Mouse (Mus musculus): ENCODE measurements around the gene Kcne1. TPM values are rescaled to one million over a fixed set of nuclear protein-coding genes. Genes with fewer than 3 reads are reported as not detected.

The Kcne1 gene
- polyA plus RNA-seq, 1 experiment from 2014 or later: 0.14 TPM

GRCm38 (mm10) chr16:92321341-92321740 lies 37.9 kb downstream of the Kcne1 start, which contains the start of gene Fam243:
Gene Fam243, minus strand, starts transcription at chr16:92321441.
- H3K9ac ChIP-seq (replicated peaks; ENCODE audit: low read depth): no peak within 1 kb of the TSS
- no peak within 1 kb of the TSS for H3K4me2 ChIP-seq (replicated peaks; ENCODE audit: low read depth, low read length)
- H3K36me3 ChIP-seq (ENCODE audit: insufficient read depth, low read length): no peaks in the 10 kb centered on the region; the same call in 1 of the 2 replicates
- no peak for TF ChIP-seq EP300 (IDR thresholded peaks at IDR 0.05)
- no peak for TF ChIP-seq CTCF (IDR thresholded peaks at IDR 0.05)
- 84% methylated on average over 8 of the region's 8 CpGs for WGBS
- H3K27me3 ChIP-seq (replicated peaks; ENCODE audit: insufficient read depth, low read length): no peaks in the 10 kb centered on the region
- H3K4me3 ChIP-seq (ENCODE audit: low read depth, low read length): no peak within 1 kb of the TSS
- no peak within 1 kb of the TSS for H3K27ac ChIP-seq (ENCODE audit: low read length)
- H3K4me1 ChIP-seq (ENCODE audit: insufficient read depth, low read depth, low read length): no peaks in the 10 kb centered on the region
- DNase-seq (ENCODE audit: low spot score): no peak
- H3K9me3 ChIP-seq (ENCODE audit: low read length): no peaks in the 10 kb centered on the region
- no peak for ATAC-seq

GRCm38 (mm10) chr16:92320361-92320760 lies 38.9 kb downstream of the Kcne1 start:
- H3K27ac ChIP-seq (ENCODE audit: low read length): no peak overlapping the region
- H3K27me3 ChIP-seq (replicated peaks; ENCODE audit: insufficient read depth, low read length): no peaks in the 10 kb centered on the region
- TF ChIP-seq CTCF (IDR thresholded peaks at IDR 0.05) (no peak), EP300 (IDR thresholded peaks at IDR 0.05) (no peak)
- H3K36me3 ChIP-seq (ENCODE audit: insufficient read depth, low read length): no peaks in the 10 kb centered on the region; the same call in 1 of the 2 replicates
- ATAC-seq: no peak
- no peaks in the 10 kb centered on the region for H3K9me3 ChIP-seq (ENCODE audit: low read length)
- H3K4me2 ChIP-seq (replicated peaks; ENCODE audit: low read depth, low read length): no peak overlapping the region
- no peaks in the 10 kb centered on the region for H3K4me1 ChIP-seq (ENCODE audit: insufficient read depth, low read depth, low read length)
- H3K9ac ChIP-seq (replicated peaks; ENCODE audit: low read depth): no peak overlapping the region
- WGBS: 88% methylated on average over 3 of the region's 3 CpGs
- no peak for DNase-seq (ENCODE audit: low spot score)
- no peak overlapping the region for H3K4me3 ChIP-seq (ENCODE audit: low read depth, low read length)

GRCm38 (mm10) chr16:92319353-92320109 lies 39.7 kb downstream of the Kcne1 start:
- no peaks in the 10 kb centered on the region for H3K27me3 ChIP-seq (replicated peaks; ENCODE audit: insufficient read depth, low read length)
- no peaks in the 10 kb centered on the region; the same call in 1 of the 2 replicates for H3K36me3 ChIP-seq (ENCODE audit: insufficient read depth, low read length)
- TF ChIP-seq CTCF (IDR thresholded peaks at IDR 0.05): peak; percentile 73
- TF ChIP-seq EP300 (IDR thresholded peaks at IDR 0.05): no peak
- 58% methylated on average over 20 of the region's 20 CpGs for WGBS
- no peak overlapping the region for H3K4me2 ChIP-seq (replicated peaks; ENCODE audit: low read depth, low read length)
- no peaks in the 10 kb centered on the region for H3K4me1 ChIP-seq (ENCODE audit: insufficient read depth, low read depth, low read length)
- DNase-seq (ENCODE audit: low spot score) (peak; percentile 52), ATAC-seq (no peak)
- no peaks in the 10 kb centered on the region for H3K9me3 ChIP-seq (ENCODE audit: low read length)
- H3K4me3 ChIP-seq (ENCODE audit: low read depth, low read length): no peak overlapping the region
- no peak overlapping the region for H3K9ac ChIP-seq (replicated peaks; ENCODE audit: low read depth)
- no peak overlapping the region for H3K27ac ChIP-seq (ENCODE audit: low read length)

- DNase-seq (ENCODE audit: low spot score): no peak
- Histone ChIP-seq H3K4me2 (replicated peaks; ENCODE audit: low read depth, low read length) (no peak overlapping the region), H3K4me1 (ENCODE audit: insufficient read depth, low read depth, low read length) (no peaks in the 10 kb centered on the region), H3K9ac (replicated peaks; ENCODE audit: low read depth) (no peak overlapping the region), H3K27ac (ENCODE audit: low read length) (no peak overlapping the region), H3K36me3 (ENCODE audit: insufficient read depth, low read length) (peaks cover 4% of the 10 kb centered on the region; the same call in 1 of the 2 replicates), H3K27me3 (replicated peaks; ENCODE audit: insufficient read depth, low read length) (no peaks in the 10 kb centered on the region), H3K4me3 (ENCODE audit: low read depth, low read length) (no peak overlapping the region), H3K9me3 (ENCODE audit: low read length) (no peaks in the 10 kb centered on the region)
- ATAC-seq: no peak
- 74% methylated on average over 7 of the region's 7 CpGs for whole genome bisulfite sequencing
- TF ChIP-seq EP300 (IDR thresholded peaks at IDR 0.05) (no peak), CTCF (IDR thresholded peaks at IDR 0.05) (no peak)
These were observed 43.1 kb downstream of the Kcne1 start for GRCm38 (mm10) chr16:92316049-92316738.

GRCm38 (mm10) chr16:92313953-92314741 lies 45.1 kb downstream of the Kcne1 start:
- no peak overlapping the region for H3K4me3 ChIP-seq (ENCODE audit: low read depth, low read length)
- no peaks in the 10 kb centered on the region for H3K4me1 ChIP-seq (ENCODE audit: insufficient read depth, low read depth, low read length)
- TF ChIP-seq EP300 (IDR thresholded peaks at IDR 0.05) (no peak), CTCF (IDR thresholded peaks at IDR 0.05) (peak; percentile 96)
- H3K9me3 ChIP-seq (ENCODE audit: low read length): no peaks in the 10 kb centered on the region
- DNase-seq (ENCODE audit: low spot score): peak; percentile 81
- 50% methylated on average over 13 of the region's 13 CpGs for WGBS
- no peaks in the 10 kb centered on the region for H3K27me3 ChIP-seq (replicated peaks; ENCODE audit: insufficient read depth, low read length)
- no peak overlapping the region for H3K27ac ChIP-seq (ENCODE audit: low read length)
- ATAC-seq: peak; percentile 70
- H3K4me2 ChIP-seq (replicated peaks; ENCODE audit: low read depth, low read length): no peak overlapping the region
- H3K36me3 ChIP-seq (ENCODE audit: insufficient read depth, low read length): peaks cover 11% of the 10 kb centered on the region
- no peak overlapping the region for H3K9ac ChIP-seq (replicated peaks; ENCODE audit: low read depth)

GRCm38 (mm10) chr16:92309126-92309525 lies 50.1 kb downstream of the Kcne1 start:
- H3K36me3 ChIP-seq (ENCODE audit: insufficient read depth, low read length): peaks cover 11% of the 10 kb centered on the region

More at GRCm38 (mm10) chr16:92309126-92309525, 50.1 kb downstream of the Kcne1 start:
- DNase-seq (ENCODE audit: low spot score): no peak
- Histone ChIP-seq H3K27ac (ENCODE audit: low read length) (no peak overlapping the region), H3K27me3 (replicated peaks; ENCODE audit: insufficient read depth, low read length) (no peaks in the 10 kb centered on the region), H3K9me3 (ENCODE audit: low read length) (no peaks in the 10 kb centered on the region), H3K4me1 (ENCODE audit: insufficient read depth, low read depth, low read length) (no peaks in the 10 kb centered on the region), H3K4me2 (replicated peaks; ENCODE audit: low read depth, low read length) (no peak overlapping the region), H3K4me3 (ENCODE audit: low read depth, low read length) (no peak overlapping the region), H3K9ac (replicated peaks; ENCODE audit: low read depth) (no peak overlapping the region)
- no peak for TF ChIP-seq EP300 (IDR thresholded peaks at IDR 0.05)
- TF ChIP-seq CTCF (IDR thresholded peaks at IDR 0.05): no peak
- 68% methylated on average over 4 of the region's 4 CpGs for WGBS
- no peak for ATAC-seq

Data from lung, postnatal 0 days (tissue).